Mouse (Mus musculus): ENCODE measurements around the gene Zfp668. TPM values are rescaled to one million over a fixed set of nuclear protein-coding genes. Genes with fewer than 3 reads are reported as not detected.

The Zfp668 gene
- polyA plus RNA-seq, 1 experiment from 2014 or later, result 11.5 TPM

- no peak overlapping the region for H3K27ac ChIP-seq (ENCODE audit: low read depth, low read length)
- no peaks in the 10 kb centered on the region for H3K27me3 ChIP-seq (ENCODE audit: control insufficient read depth, insufficient read depth, low read length)
- H3K4me1 ChIP-seq (ENCODE audit: control insufficient read depth, insufficient read depth, low read length), result peaks cover 6% of the 10 kb centered on the region
- ATAC-seq (replicated peaks; ENCODE audit: insufficient number of reproducible peaks, low FRiP score, low TSS enrichment), result no peak
- no peak overlapping the region for H3K9ac ChIP-seq (ENCODE audit: low read depth, low read length)
- 84% methylated on average over 3 of the region's 3 CpGs for WGBS (ENCODE audit: insufficient replicate concordance)
- no peaks in the 10 kb centered on the region for H3K9me3 ChIP-seq (replicated peaks; ENCODE audit: control insufficient read depth, low read length)
- H3K4me2 ChIP-seq, result no peak overlapping the region
- H3K4me3 ChIP-seq (ENCODE audit: low read depth, low read length), result no peak overlapping the region
- peaks cover 38% of the 10 kb centered on the region for H3K36me3 ChIP-seq (ENCODE audit: control insufficient read depth, insufficient read depth, low read length)
Measured at GRCm38 (mm10) chr7:127887781-127888180, 11.2 kb upstream of the Zfp668 start.

GRCm38 (mm10) chr7:127887191-127887590, 10.6 kb upstream of the Zfp668 start:
- Histone ChIP-seq H3K27ac (ENCODE audit: low read depth, low read length) (no peak overlapping the region), H3K4me3 (ENCODE audit: low read depth, low read length) (no peak overlapping the region), H3K36me3 (ENCODE audit: control insufficient read depth, insufficient read depth, low read length) (peaks cover 44% of the 10 kb centered on the region), H3K4me1 (ENCODE audit: control insufficient read depth, insufficient read depth, low read length) (peaks cover 6% of the 10 kb centered on the region), H3K4me2 (no peak overlapping the region), H3K9ac (ENCODE audit: low read depth, low read length) (no peak overlapping the region), H3K9me3 (replicated peaks; ENCODE audit: control insufficient read depth, low read length) (no peaks in the 10 kb centered on the region), H3K27me3 (ENCODE audit: control insufficient read depth, insufficient read depth, low read length) (no peaks in the 10 kb centered on the region)
- 86% methylated on average over 8 of the region's 8 CpGs for WGBS (ENCODE audit: insufficient replicate concordance)
- no peak for ATAC-seq (replicated peaks; ENCODE audit: insufficient number of reproducible peaks, low FRiP score, low TSS enrichment)

- H3K4me3 ChIP-seq (ENCODE audit: low read depth, low read length), result no peak overlapping the region
- no peak for ATAC-seq (replicated peaks; ENCODE audit: insufficient number of reproducible peaks, low FRiP score, low TSS enrichment)
- no peak overlapping the region for H3K9ac ChIP-seq (ENCODE audit: low read depth, low read length)
Measured at GRCm38 (mm10) chr7:127886551-127886950, 9.9 kb upstream of the Zfp668 start.

GRCm38 (mm10) chr7:127885951-127886350, 9.3 kb upstream of the Zfp668 start:
- WGBS (ENCODE audit: insufficient replicate concordance), result 64% methylated on average over 6 of the region's 6 CpGs
- Histone ChIP-seq H3K9me3 (replicated peaks; ENCODE audit: control insufficient read depth, low read length) (no peaks in the 10 kb centered on the region), H3K4me2 (no peak overlapping the region), H3K4me3 (ENCODE audit: low read depth, low read length) (no peak overlapping the region), H3K27ac (ENCODE audit: low read depth, low read length) (no peak overlapping the region), H3K27me3 (ENCODE audit: control insufficient read depth, insufficient read depth, low read length) (no peaks in the 10 kb centered on the region), H3K4me1 (ENCODE audit: control insufficient read depth, insufficient read depth, low read length) (peaks cover 6% of the 10 kb centered on the region), H3K36me3 (ENCODE audit: control insufficient read depth, insufficient read depth, low read length) (peaks cover 56% of the 10 kb centered on the region), H3K9ac (ENCODE audit: low read depth, low read length) (no peak overlapping the region)
- no peak for ATAC-seq (replicated peaks; ENCODE audit: insufficient number of reproducible peaks, low FRiP score, low TSS enrichment)

More at GRCm38 (mm10) chr7:127886551-127886950, 9.9 kb upstream of the Zfp668 start:
- 92% methylated on average over 6 of the region's 6 CpGs for WGBS (ENCODE audit: insufficient replicate concordance)
- peaks cover 50% of the 10 kb centered on the region for H3K36me3 ChIP-seq (ENCODE audit: control insufficient read depth, insufficient read depth, low read length)
- no peak overlapping the region for H3K27ac ChIP-seq (ENCODE audit: low read depth, low read length)
- H3K27me3 ChIP-seq (ENCODE audit: control insufficient read depth, insufficient read depth, low read length), result no peaks in the 10 kb centered on the region
- H3K9me3 ChIP-seq (replicated peaks; ENCODE audit: control insufficient read depth, low read length), result no peaks in the 10 kb centered on the region
- H3K4me1 ChIP-seq (ENCODE audit: control insufficient read depth, insufficient read depth, low read length), result peaks cover 6% of the 10 kb centered on the region
- no peak overlapping the region for H3K4me2 ChIP-seq

GRCm38 (mm10) chr7:127880431-127880830, 3.8 kb upstream of the Zfp668 start:
- Histone ChIP-seq H3K4me2 (no peak overlapping the region), H3K27me3 (ENCODE audit: control insufficient read depth, insufficient read depth, low read length) (no peaks in the 10 kb centered on the region), H3K4me1 (ENCODE audit: control insufficient read depth, insufficient read depth, low read length) (peaks cover 12% of the 10 kb centered on the region), H3K4me3 (ENCODE audit: low read depth, low read length) (no peak overlapping the region), H3K27ac (ENCODE audit: low read depth, low read length) (no peak overlapping the region), H3K9me3 (replicated peaks; ENCODE audit: control insufficient read depth, low read length) (no peaks in the 10 kb centered on the region), H3K9ac (ENCODE audit: low read depth, low read length) (no peak overlapping the region), H3K36me3 (ENCODE audit: control insufficient read depth, insufficient read depth, low read length) (peaks cover 67% of the 10 kb centered on the region)
- ATAC-seq (replicated peaks; ENCODE audit: insufficient number of reproducible peaks, low FRiP score, low TSS enrichment), result no peak
- WGBS (ENCODE audit: insufficient replicate concordance), result 78% methylated on average over 12 of the region's 12 CpGs

- H3K4me1 ChIP-seq (ENCODE audit: control insufficient read depth, insufficient read depth, low read length), result peaks cover 15% of the 10 kb centered on the region
- H3K9ac ChIP-seq (ENCODE audit: low read depth, low read length), result no peak overlapping the region
- no peak for ATAC-seq (replicated peaks; ENCODE audit: insufficient number of reproducible peaks, low FRiP score, low TSS enrichment)
- H3K27ac ChIP-seq (ENCODE audit: low read depth, low read length), result no peak overlapping the region
- no peaks in the 10 kb centered on the region for H3K9me3 ChIP-seq (replicated peaks; ENCODE audit: control insufficient read depth, low read length)
- WGBS (ENCODE audit: insufficient replicate concordance), result 94% methylated on average over 9 of the region's 9 CpGs
- H3K27me3 ChIP-seq (ENCODE audit: control insufficient read depth, insufficient read depth, low read length), result no peaks in the 10 kb centered on the region
- H3K4me3 ChIP-seq (ENCODE audit: low read depth, low read length), result no peak overlapping the region
- H3K4me2 ChIP-seq, result no peak overlapping the region
- peaks cover 60% of the 10 kb centered on the region for H3K36me3 ChIP-seq (ENCODE audit: control insufficient read depth, insufficient read depth, low read length)
Measured at GRCm38 (mm10) chr7:127879301-127879700, 2.7 kb upstream of the Zfp668 start.

GRCm38 (mm10) chr7:127876041-127876466, 574 bp downstream of the Zfp668 start, which contains the start of gene Zfp646:
TSS of gene Zfp646 (plus strand) at chr7:127876221.
- H3K27me3 ChIP-seq (ENCODE audit: control insufficient read depth, insufficient read depth, low read length), result no peaks in the 10 kb centered on the region
- no peaks in the 10 kb centered on the region for H3K9me3 ChIP-seq (replicated peaks; ENCODE audit: control insufficient read depth, low read length)
- H3K36me3 ChIP-seq (ENCODE audit: control insufficient read depth, insufficient read depth, low read length), result peaks cover 29% of the 10 kb centered on the region
- peak; percentile 83 for ATAC-seq (replicated peaks; ENCODE audit: insufficient number of reproducible peaks, low FRiP score, low TSS enrichment)
- peak within 1 kb of the TSS; percentile 98 for H3K9ac ChIP-seq (ENCODE audit: low read depth, low read length)
- H3K4me1 ChIP-seq (ENCODE audit: control insufficient read depth, insufficient read depth, low read length), result peaks cover 13% of the 10 kb centered on the region
- under 1% methylated on average over 40 of the region's 41 CpGs for whole genome bisulfite sequencing (ENCODE audit: insufficient replicate concordance)
- H3K4me3 ChIP-seq (ENCODE audit: low read depth, low read length), result peak within 1 kb of the TSS; percentile 92
- peak within 1 kb of the TSS; percentile 99 for H3K27ac ChIP-seq (ENCODE audit: low read depth, low read length)
- peak within 1 kb of the TSS; percentile 88 for H3K4me2 ChIP-seq

- Histone ChIP-seq H3K9me3 (replicated peaks; ENCODE audit: control insufficient read depth, low read length) (no peaks in the 10 kb centered on the region), H3K27me3 (ENCODE audit: control insufficient read depth, insufficient read depth, low read length) (no peaks in the 10 kb centered on the region), H3K4me1 (ENCODE audit: control insufficient read depth, insufficient read depth, low read length) (peaks cover 13% of the 10 kb centered on the region), H3K9ac (ENCODE audit: low read depth, low read length) (peak overlapping the region; percentile 98), H3K36me3 (ENCODE audit: control insufficient read depth, insufficient read depth, low read length) (peaks cover 25% of the 10 kb centered on the region), H3K4me3 (ENCODE audit: low read depth, low read length) (peak overlapping the region; percentile 92), H3K27ac (ENCODE audit: low read depth, low read length) (peak overlapping the region; percentile 99), H3K4me2 (peak overlapping the region; percentile 88)
- ATAC-seq (replicated peaks; ENCODE audit: insufficient number of reproducible peaks, low FRiP score, low TSS enrichment), result peak; percentile 89
- WGBS (ENCODE audit: insufficient replicate concordance), result under 1% methylated on average over 43 of the region's 43 CpGs
Measured at GRCm38 (mm10) chr7:127875627-127876001, 1.0 kb downstream of the Zfp668 start.

Data from heart, embryonic 11.5 days (tissue).